Mouse (Mus musculus) liver, embryonic 15.5 days (tissue): ENCODE results near the gene Adamts14. TPM values are rescaled to one million over a fixed set of nuclear protein-coding genes. Genes with fewer than 3 reads are reported as not detected.

Source experiments
- ATAC-seq: fragments of 200-750 bp; cut with Nextera tagmentation; 2 replicates; pipeline ENCODE4 v1.8.0; 2017; ENCODE audit warnings: moderate number of reproducible peaks, mild to moderate bottlenecking, moderate library complexity; ENCODE audit not compliant: insufficient read depth
- H3K27ac ChIP-seq: fragments of 300-500 bp; sonication (generic); replicated peaks from 2 replicates; pipeline ENCODE4 v1.5.1; 2015; ENCODE audit warnings: mild to moderate bottlenecking, inconsistent platforms
- H3K27me3 ChIP-seq: fragments of 300-500 bp; sonication (generic); 2 replicates; pipeline ENCODE4 v1.6.1; 2015; ENCODE audit warnings: mild to moderate bottlenecking, inconsistent platforms
- H3K36me3 ChIP-seq: fragments of 300-500 bp; sonication (generic); replicated peaks from 2 replicates; pipeline ENCODE4 v1.6.1; 2015; ENCODE audit warnings: moderate library complexity, mild to moderate bottlenecking, inconsistent platforms
- H3K4me1 ChIP-seq: fragments of 300-500 bp; sonication (generic); replicated peaks from 2 replicates; pipeline ENCODE4 v1.6.1; 2015; ENCODE audit warnings: inconsistent platforms
- H3K4me2 ChIP-seq: fragments of 300-500 bp; sonication (generic); 2 replicates; pipeline ENCODE4 v1.6.1; 2015; ENCODE audit warnings: moderate library complexity, mild to moderate bottlenecking, inconsistent platforms
- H3K4me3 ChIP-seq: fragments of 300-500 bp; sonication (generic); replicated peaks from 2 replicates; pipeline ENCODE4 v1.5.1; 2015; ENCODE audit warnings: mild to moderate bottlenecking, inconsistent platforms
- H3K9ac ChIP-seq: fragments of 300-500 bp; sonication (generic); 2 replicates; pipeline ENCODE4 v1.6.1; 2015; ENCODE audit warnings: moderate library complexity, mild to moderate bottlenecking, inconsistent platforms
- H3K9me3 ChIP-seq: fragments of 300-500 bp; sonication (generic); replicated peaks from 2 replicates; pipeline ENCODE4 v1.6.1; 2016; ENCODE audit warnings: inconsistent platforms
- WGBS: fragments of 180-500 bp; shearing (Covaris S2); methylation state at CpG from one replicate; pipeline ENCODE4 v1.1.7; 2015; ENCODE audit warnings: mixed read lengths; ENCODE audit not compliant: insufficient replicate concordance; 5-methylcytosine and 5-hydroxymethylcytosine counted together
- polyA plus RNA-seq: library from polyadenylated mRNA; unstranded; fragments of >200 nt; fragmentation: Nextera tagmentation; extraction: Ambion mirVana; gene quantifications from 2 replicates; pipeline ENCODE4 v1.2.1, GENCODE M21; 2015

Adamts14 gene
- polyA plus RNA-seq, 1 experiment from 2014 or later = 0.29 TPM

- Histone ChIP-seq H3K9ac (no peak overlapping the region), H3K4me3 (no peak overlapping the region), H3K4me2 (no peak overlapping the region), H3K27me3 (no peaks in the 10 kb centered on the region), H3K9me3 (no peaks in the 10 kb centered on the region), H3K27ac (no peak overlapping the region), H3K4me1 (no peaks in the 10 kb centered on the region), H3K36me3 (no peaks in the 10 kb centered on the region)
- ATAC-seq = no peak
- 63% methylated on average over 8 of the region's 8 CpGs for WGBS
These were observed 23.6 kb upstream of the Adamts14 start for GRCm38 (mm10) chr10:61296713-61297445.

GRCm38 (mm10) chr10:61294242-61294641 lies 21.0 kb upstream of the Adamts14 start:
- no peak overlapping the region for H3K27ac ChIP-seq
- no peaks in the 10 kb centered on the region for H3K36me3 ChIP-seq
- WGBS = 55% methylated on average over 8 of the region's 8 CpGs
- H3K9me3 ChIP-seq = no peaks in the 10 kb centered on the region
- H3K9ac ChIP-seq = no peak overlapping the region
- H3K4me3 ChIP-seq = no peak overlapping the region
- no peaks in the 10 kb centered on the region for H3K4me1 ChIP-seq
- H3K27me3 ChIP-seq = no peaks in the 10 kb centered on the region
- no peak for ATAC-seq
- H3K4me2 ChIP-seq = no peak overlapping the region

- Histone ChIP-seq H3K4me1 (peaks cover 3% of the 10 kb centered on the region; the same call in 1 of the 2 replicates), H3K4me2 (no peak overlapping the region), H3K9ac (no peak overlapping the region), H3K4me3 (no peak overlapping the region), H3K27ac (no peak overlapping the region), H3K36me3 (no peaks in the 10 kb centered on the region), H3K27me3 (no peaks in the 10 kb centered on the region), H3K9me3 (no peaks in the 10 kb centered on the region)
- ATAC-seq = no peak
- WGBS = 21% methylated on average over 2 of the region's 2 CpGs
These were observed 17.2 kb upstream of the Adamts14 start for GRCm38 (mm10) chr10:61290479-61290878.

GRCm38 (mm10) chr10:61290016-61290415 lies 16.8 kb upstream of the Adamts14 start:
- no peak overlapping the region for H3K9ac ChIP-seq
- peaks cover 3% of the 10 kb centered on the region; the same call in 1 of the 2 replicates for H3K4me1 ChIP-seq
- no peak overlapping the region for H3K27ac ChIP-seq
- no peaks in the 10 kb centered on the region for H3K9me3 ChIP-seq
- no peak overlapping the region for H3K4me2 ChIP-seq
- 61% methylated on average over 2 of the region's 2 CpGs for WGBS
- no peaks in the 10 kb centered on the region for H3K36me3 ChIP-seq
- ATAC-seq = no peak
- no peak overlapping the region for H3K4me3 ChIP-seq
- H3K27me3 ChIP-seq = no peaks in the 10 kb centered on the region

GRCm38 (mm10) chr10:61286246-61286645 lies 13.0 kb upstream of the Adamts14 start:
- ATAC-seq = no peak
- Histone ChIP-seq H3K4me1 (peaks cover 3% of the 10 kb centered on the region; the same call in 1 of the 2 replicates), H3K36me3 (no peaks in the 10 kb centered on the region), H3K27ac (no peak overlapping the region), H3K9me3 (no peaks in the 10 kb centered on the region), H3K4me3 (no peak overlapping the region), H3K27me3 (no peaks in the 10 kb centered on the region), H3K4me2 (no peak overlapping the region), H3K9ac (no peak overlapping the region)
- 50% methylated on average over 7 of the region's 7 CpGs for WGBS

- no peak overlapping the region for H3K27ac ChIP-seq
- peaks cover 3% of the 10 kb centered on the region; the same call in 1 of the 2 replicates for H3K4me1 ChIP-seq
- 70% methylated on average over 11 of the region's 11 CpGs for WGBS
- ATAC-seq = no peak
- no peaks in the 10 kb centered on the region for H3K9me3 ChIP-seq
- no peak overlapping the region for H3K9ac ChIP-seq
- H3K36me3 ChIP-seq = no peaks in the 10 kb centered on the region
- no peak overlapping the region for H3K4me3 ChIP-seq
- H3K27me3 ChIP-seq = no peaks in the 10 kb centered on the region
- no peak overlapping the region for H3K4me2 ChIP-seq
These were observed 12.0 kb upstream of the Adamts14 start for GRCm38 (mm10) chr10:61285271-61285670.

GRCm38 (mm10) chr10:61284309-61284708 lies 11.1 kb upstream of the Adamts14 start:
- H3K27ac ChIP-seq = no peak overlapping the region
- H3K9me3 ChIP-seq = no peaks in the 10 kb centered on the region
- no peak overlapping the region for H3K9ac ChIP-seq
- no peaks in the 10 kb centered on the region for H3K27me3 ChIP-seq
- H3K4me2 ChIP-seq = no peak overlapping the region
- no peaks in the 10 kb centered on the region for H3K36me3 ChIP-seq
- ATAC-seq = no peak
- H3K4me1 ChIP-seq = peaks cover 3% of the 10 kb centered on the region; the same call in 1 of the 2 replicates
- 59% methylated on average over 4 of the region's 4 CpGs for WGBS
- no peak overlapping the region for H3K4me3 ChIP-seq

- H3K4me1 ChIP-seq = peaks cover 5% of the 10 kb centered on the region; the same call in 1 of the 2 replicates
- H3K4me2 ChIP-seq = no peak overlapping the region
- 62% methylated on average over 5 of the region's 5 CpGs for WGBS
- no peak overlapping the region for H3K9ac ChIP-seq
- H3K27ac ChIP-seq = no peak overlapping the region
- no peaks in the 10 kb centered on the region for H3K36me3 ChIP-seq
- no peaks in the 10 kb centered on the region for H3K9me3 ChIP-seq
- H3K27me3 ChIP-seq = no peaks in the 10 kb centered on the region
- no peak for ATAC-seq
- no peak overlapping the region for H3K4me3 ChIP-seq
These were observed 7.9 kb upstream of the Adamts14 start for GRCm38 (mm10) chr10:61281115-61281514.

GRCm38 (mm10) chr10:61277918-61278674 lies 4.9 kb upstream of the Adamts14 start:
- Histone ChIP-seq H3K27me3 (peaks cover 19% of the 10 kb centered on the region), H3K36me3 (no peaks in the 10 kb centered on the region), H3K9ac (no peak overlapping the region), H3K4me2 (no peak overlapping the region), H3K4me3 (no peak overlapping the region), H3K27ac (no peak overlapping the region), H3K4me1 (peaks cover 5% of the 10 kb centered on the region; the same call in 1 of the 2 replicates), H3K9me3 (no peaks in the 10 kb centered on the region)
- 34% methylated on average over 14 of the region's 14 CpGs for WGBS
- no peak for ATAC-seq

GRCm38 (mm10) chr10:61277051-61277450 lies 3.8 kb upstream of the Adamts14 start:
- WGBS = 63% methylated on average over 6 of the region's 6 CpGs
- H3K36me3 ChIP-seq = no peaks in the 10 kb centered on the region
- no peak overlapping the region for H3K4me3 ChIP-seq
- H3K27ac ChIP-seq = no peak overlapping the region
- H3K9me3 ChIP-seq = no peaks in the 10 kb centered on the region
- H3K27me3 ChIP-seq = peaks cover 30% of the 10 kb centered on the region
- no peak for ATAC-seq
- H3K4me2 ChIP-seq = no peak overlapping the region
- H3K4me1 ChIP-seq = peaks cover 5% of the 10 kb centered on the region; the same call in 1 of the 2 replicates
- H3K9ac ChIP-seq = no peak overlapping the region

GRCm38 (mm10) chr10:61275669-61276110 lies 2.5 kb upstream of the Adamts14 start:
- Histone ChIP-seq H3K36me3 (no peaks in the 10 kb centered on the region), H3K4me2 (no peak overlapping the region), H3K9ac (no peak overlapping the region), H3K27me3 (peaks cover 39% of the 10 kb centered on the region), H3K4me3 (no peak overlapping the region), H3K27ac (no peak overlapping the region), H3K4me1 (peaks cover 5% of the 10 kb centered on the region; the same call in 1 of the 2 replicates), H3K9me3 (no peaks in the 10 kb centered on the region)
- 2% methylated on average over 5 of the region's 5 CpGs for WGBS
- peak; percentile 18; the same call in 1 of the 2 replicates for ATAC-seq
